ENCODE assay signal across 8 mouse cellular contexts in the genomic region with DNA sequence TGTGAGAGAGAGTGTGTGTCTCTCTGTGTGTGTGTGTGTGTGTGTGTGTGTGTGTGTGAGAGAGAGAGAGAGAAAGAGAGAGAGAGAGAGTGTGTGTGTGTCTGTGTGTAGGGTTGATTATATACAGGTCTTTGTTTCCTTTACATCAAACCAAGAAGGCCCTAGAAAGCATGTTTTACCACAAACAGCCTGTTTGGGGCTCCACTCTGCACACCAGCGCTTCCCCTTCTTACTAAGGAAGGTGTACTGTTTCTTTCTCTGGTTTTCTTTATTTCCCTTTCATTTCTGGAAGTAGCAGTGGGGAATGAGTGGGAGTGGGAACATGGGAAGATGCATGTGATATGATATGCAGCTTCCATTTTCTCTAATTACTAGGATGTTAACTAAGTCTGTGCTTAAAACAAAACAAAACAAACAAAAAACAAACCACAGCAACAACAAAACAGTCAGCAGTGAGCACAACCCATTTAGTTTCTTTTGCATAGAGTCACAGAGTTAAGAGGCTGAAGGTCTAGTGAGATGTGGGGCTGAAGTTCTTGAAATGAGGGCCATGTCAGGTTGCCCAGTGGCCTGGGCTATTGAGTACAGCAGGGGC. TPM values are rescaled to one million over a fixed set of nuclear protein-coding genes. Genes with fewer than 3 reads are reported as not detected.
A peak's percentile ranks its signal among the peaks of the same experiment; 100 is the strongest.
DNase-seq lines count a peak whose midpoint lies in the region; ATAC-seq lines count a peak whose summit lies in the region.

No protein-coding gene starts in this region.

- ATAC-seq in kidney, embryonic 16.5 days (ENCODE audit: low FRiP score, low TSS enrichment) = peak; percentile 9; the same call in 1 of the 2 replicates
- ATAC-seq in common myeloid progenitor, adult 5-6 weeks (replicated peaks; ENCODE audit: low read depth, poor library complexity, severe bottlenecking) = peak; percentile 27; the same call in 1 of the 2 replicates
- peak; percentile 2; the same call in 1 of the 2 replicates for ATAC-seq in hindbrain, embryonic 14.5 days (ENCODE audit: low FRiP score)
- ATAC-seq in midbrain, embryonic 15.5 days (replicated peaks) = 0 out of 2 replicates have a peak, but pooled peaks have one; percentile 19
- no peak for ATAC-seq in cerebellum, adult (ENCODE audit: insufficient number of reproducible peaks, low FRiP score, low TSS enrichment)

- 0 out of 2 replicates have a peak overlapping the region, but pooled peaks have one; percentile 17 for H3K4me2 ChIP-seq in kidney, embryonic 16.5 days (replicated peaks; ENCODE audit: low read depth, low read length)
- peak overlapping the region; percentile 17; the same call in 1 of the 2 replicates for H3K4me2 ChIP-seq in hindbrain, embryonic 14.5 days (replicated peaks)
- H3K4me2 ChIP-seq in midbrain, embryonic 15.5 days = no peak overlapping the region

- peaks cover 64% of the 10 kb centered on the region for H3K4me1 ChIP-seq in kidney, embryonic 16.5 days (ENCODE audit: insufficient read depth, low read length)
- H3K4me1 ChIP-seq in hindbrain, embryonic 14.5 days (replicated peaks; ENCODE audit: control insufficient read depth, insufficient read depth, low read length) = peaks cover 42% of the 10 kb centered on the region
- peaks cover 41% of the 10 kb centered on the region for H3K4me1 ChIP-seq in midbrain, embryonic 15.5 days

- no peaks in the 10 kb centered on the region for H3K36me3 ChIP-seq in kidney, embryonic 16.5 days (ENCODE audit: insufficient read depth, low read length)
- H3K36me3 ChIP-seq in hindbrain, embryonic 14.5 days (replicated peaks; ENCODE audit: control insufficient read depth, insufficient read depth) = no peaks in the 10 kb centered on the region
- no peaks in the 10 kb centered on the region for H3K36me3 ChIP-seq in midbrain, embryonic 15.5 days (replicated peaks)

- H3K9ac ChIP-seq in kidney, embryonic 16.5 days (replicated peaks; ENCODE audit: low read length) = peak overlapping the region; percentile 8
- H3K9ac ChIP-seq in hindbrain, embryonic 14.5 days = no peak overlapping the region
- no peak overlapping the region for H3K9ac ChIP-seq in midbrain, embryonic 15.5 days

- H3K9me3 ChIP-seq in kidney, embryonic 16.5 days (ENCODE audit: low read length) = no peaks in the 10 kb centered on the region
- H3K9me3 ChIP-seq in hindbrain, embryonic 14.5 days (ENCODE audit: control insufficient read depth, low read length) = no peaks in the 10 kb centered on the region
- H3K9me3 ChIP-seq in midbrain, embryonic 15.5 days = no peaks in the 10 kb centered on the region

- no peak overlapping the region for H3K4me3 ChIP-seq in kidney, embryonic 16.5 days (ENCODE audit: low read length)
- H3K4me3 ChIP-seq in hindbrain, embryonic 14.5 days (replicated peaks; ENCODE audit: low read length) = no peak overlapping the region
- no peak overlapping the region for H3K4me3 ChIP-seq in midbrain, embryonic 15.5 days

- no peaks in the 10 kb centered on the region for H3K27me3 ChIP-seq in kidney, embryonic 16.5 days (ENCODE audit: insufficient read depth, low read length)
- H3K27me3 ChIP-seq in hindbrain, embryonic 14.5 days (ENCODE audit: control insufficient read depth, insufficient read depth, low read length) = no peaks in the 10 kb centered on the region
- H3K27me3 ChIP-seq in midbrain, embryonic 15.5 days (replicated peaks) = no peaks in the 10 kb centered on the region

- DNase-seq in kidney, postnatal 14 days = no peak
- no peak for DNase-seq in hindbrain, embryonic 14.5 days (ENCODE audit: low spot score)
- no peak for DNase-seq in ovary, postnatal 14 days (ENCODE audit: low spot score)
- no peak for DNase-seq in ovary, postnatal 10 days (ENCODE audit: low spot score)

- peak overlapping the region; percentile 95 for H3K27ac ChIP-seq in kidney, embryonic 16.5 days (ENCODE audit: low read length)
- H3K27ac ChIP-seq in hindbrain, embryonic 14.5 days = peak overlapping the region; percentile 88
- peak overlapping the region; percentile 71 for H3K27ac ChIP-seq in midbrain, embryonic 15.5 days

- 22% methylated on average over 1 of the region's 1 CpGs for WGBS in kidney, embryonic 16.5 days
- WGBS in hindbrain, embryonic 14.5 days = 71% methylated on average over 1 of the region's 1 CpGs
- WGBS in midbrain, embryonic 15.5 days = 71% methylated on average over 1 of the region's 1 CpGs

RNA-seq across cellular contexts. Expression of gene Notch2, which starts 49.4 kb away (rescaled TPM):
- polyA plus RNA-seq in kidney, embryonic 16.5 days (2015; fragmentation: Nextera tagmentation; extraction: Ambion mirVana) = 31.1 and 33.8 TPM in 2 replicates
- total RNA-seq in common myeloid progenitor, adult 5-6 weeks (2017) = 41.1 and 48.9 TPM in 2 replicates
- 14.8 and 15.2 TPM in 2 replicates for polyA plus RNA-seq in hindbrain, embryonic 14.5 days (2014; fragmentation: Nextera tagmentation; extraction: Ambion mirVana)
- 9.0 and 10.4 TPM in 2 replicates for polyA plus RNA-seq in midbrain, embryonic 15.5 days (2015; fragmentation: Nextera tagmentation; extraction: Ambion mirVana)
